Mouse (Mus musculus) urinary bladder, postnatal 25 days (tissue): ENCODE measurements at regions not wholly inside any gene's neighbourhood (a gene's known extent, or its start where the extent isn't known, plus 50 kb on each side); places are given as distances from the start of the nearest gene placed in this dataset.

ENCODE experiments used
- DNase-seq: peaks from one replicate; pipeline ENCODE4 v3.0.0; 2022; ENCODE audit warnings: low spot score

DNA sequence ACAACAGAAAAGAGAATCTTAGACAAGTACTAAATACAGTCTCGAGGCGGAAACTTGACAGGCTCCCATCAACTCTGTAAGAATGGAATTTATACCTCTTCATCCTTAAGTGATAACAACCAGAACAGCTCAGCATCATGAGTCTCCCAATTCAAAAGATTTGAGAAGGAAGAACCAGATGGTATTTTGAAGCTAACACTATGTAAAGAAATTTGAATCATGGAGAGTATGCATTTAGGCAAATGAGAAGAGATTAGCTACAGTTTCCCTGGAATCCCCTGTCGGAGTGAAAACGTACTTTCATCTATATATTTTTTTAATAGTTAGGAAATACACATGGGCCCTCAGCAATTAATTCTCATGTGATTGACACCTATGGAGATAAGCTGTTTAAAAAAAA lies 140.9 kb downstream of the Nrip1 start:
- DNase-seq: no peak

DNA sequence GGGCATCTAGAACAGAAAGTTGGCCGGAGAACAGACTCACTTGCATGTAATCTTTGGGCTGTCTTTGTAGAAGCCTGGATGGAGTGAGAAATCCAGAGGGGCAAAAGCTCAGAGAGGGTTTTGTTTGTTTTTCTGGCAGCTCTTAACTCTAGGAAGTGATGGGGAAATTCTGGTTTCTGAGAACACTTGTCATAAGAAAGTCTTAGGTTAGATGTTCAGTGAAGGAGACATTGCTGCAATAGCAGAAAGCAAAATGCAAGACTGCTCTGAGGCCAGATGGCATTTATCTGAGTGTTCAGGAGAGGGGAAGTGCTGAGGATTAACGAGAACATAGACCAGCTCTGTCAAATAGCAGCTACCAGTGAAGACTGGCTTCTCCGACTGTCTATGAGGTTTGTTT lies 141.5 kb downstream of the Nrip1 start:
- no peak for DNase-seq

DNA sequence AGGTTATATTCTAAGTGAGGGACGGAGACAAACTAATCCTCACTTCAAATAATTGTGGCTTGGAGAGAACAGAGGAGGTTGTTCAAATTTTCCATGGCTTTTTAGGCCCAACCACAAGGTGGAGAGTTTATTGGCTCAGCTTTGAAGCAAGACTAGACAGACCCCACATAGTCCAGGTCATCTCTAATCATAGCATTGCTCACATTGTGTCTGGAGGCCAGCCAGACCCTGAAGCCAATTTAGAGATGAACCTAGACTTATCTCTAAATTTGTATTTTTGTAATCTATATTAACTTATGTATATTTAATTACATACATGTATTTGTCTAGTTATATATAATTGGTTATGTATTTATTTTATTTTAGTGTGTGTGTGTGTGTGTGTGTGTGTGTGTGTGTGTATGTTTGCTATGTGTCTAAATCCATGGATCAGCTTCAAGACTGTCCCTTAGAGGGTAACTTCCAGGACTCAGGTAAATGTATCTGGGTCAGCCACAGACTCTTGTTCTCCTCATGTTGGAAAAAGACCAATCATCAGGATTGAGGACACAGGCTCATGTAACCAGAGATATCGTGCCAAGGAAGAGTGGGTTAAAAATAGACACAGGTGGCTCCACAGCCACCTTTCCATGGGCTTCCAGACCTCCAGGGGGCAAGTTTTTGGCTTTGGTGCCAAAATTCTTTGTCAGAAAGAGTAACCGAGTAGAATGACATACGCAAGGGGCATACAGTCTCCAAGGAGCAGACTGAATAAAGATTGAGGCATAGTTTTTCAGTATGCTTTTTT lies 142.9 kb downstream of the Nrip1 start:
- no peak for DNase-seq

DNA sequence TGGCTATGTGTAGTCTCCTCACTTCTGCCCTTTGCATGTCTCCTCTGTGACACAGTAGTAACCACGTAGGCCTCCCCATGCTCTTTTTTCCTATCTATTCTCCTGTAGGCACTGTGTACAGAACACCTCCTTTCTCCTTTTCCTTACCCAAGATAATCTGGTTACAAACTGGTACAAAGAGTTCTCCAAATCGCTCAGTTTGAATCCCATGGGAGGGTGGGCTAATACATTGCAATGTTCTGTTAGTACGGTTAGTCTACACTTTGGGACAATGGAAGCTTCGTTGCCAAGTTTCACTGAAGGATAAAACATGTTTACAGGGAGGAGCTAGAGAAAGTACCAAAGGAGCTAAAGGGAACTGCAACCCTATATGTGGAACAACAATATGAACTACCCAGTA lies 145.2 kb downstream of the Nrip1 start:
- no peak for DNase-seq

DNA sequence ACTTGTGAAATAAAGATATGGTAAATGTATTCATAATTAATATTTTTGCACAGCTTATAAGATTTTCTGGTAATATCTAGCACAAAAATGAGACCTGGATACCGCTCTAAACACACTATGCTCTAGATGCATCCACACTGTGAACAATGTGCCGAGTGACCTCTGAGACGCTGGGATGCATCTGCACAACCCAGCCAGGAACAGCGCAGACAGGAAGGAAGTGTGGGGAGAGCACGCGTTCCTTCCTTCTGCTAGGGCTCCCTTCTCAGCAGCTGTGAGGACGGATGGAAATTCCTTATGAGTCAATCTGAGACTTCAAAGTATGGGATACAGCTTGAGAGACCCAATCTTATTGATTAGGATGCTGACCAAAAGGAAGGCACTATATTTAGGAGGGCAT lies 147.2 kb downstream of the Nrip1 start:
- DNase-seq: no peak

DNA sequence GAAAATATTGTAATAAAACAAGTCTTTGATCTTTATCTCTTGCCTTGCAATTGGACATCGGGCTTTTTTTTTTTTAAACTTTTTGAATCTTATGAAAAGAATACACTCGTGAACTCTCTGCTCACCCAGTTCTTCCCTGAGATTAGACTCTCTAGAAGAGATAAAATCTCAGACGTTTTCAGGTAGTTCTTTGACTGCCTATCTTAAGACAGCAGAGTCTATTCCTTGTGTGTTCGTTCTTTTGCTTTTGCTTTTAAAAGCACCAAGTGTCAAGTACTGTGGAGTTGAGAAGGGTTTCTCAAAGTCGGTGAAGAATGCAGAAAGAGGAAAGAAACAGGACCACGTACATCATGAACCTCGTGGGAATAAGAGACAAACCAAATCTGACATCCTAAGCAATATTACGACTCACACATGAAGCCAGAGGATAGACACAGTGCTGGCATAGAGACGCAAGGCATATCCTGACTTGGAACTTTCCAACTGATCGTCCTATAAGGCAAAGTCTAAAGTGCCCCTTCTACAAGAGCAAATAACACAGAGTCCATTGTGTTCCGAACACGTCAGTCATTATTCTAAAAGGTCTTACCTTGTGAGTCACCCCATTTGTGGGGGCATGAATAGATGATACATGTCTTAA lies 147.9 kb downstream of the Nrip1 start:
- no peak for DNase-seq

DNA sequence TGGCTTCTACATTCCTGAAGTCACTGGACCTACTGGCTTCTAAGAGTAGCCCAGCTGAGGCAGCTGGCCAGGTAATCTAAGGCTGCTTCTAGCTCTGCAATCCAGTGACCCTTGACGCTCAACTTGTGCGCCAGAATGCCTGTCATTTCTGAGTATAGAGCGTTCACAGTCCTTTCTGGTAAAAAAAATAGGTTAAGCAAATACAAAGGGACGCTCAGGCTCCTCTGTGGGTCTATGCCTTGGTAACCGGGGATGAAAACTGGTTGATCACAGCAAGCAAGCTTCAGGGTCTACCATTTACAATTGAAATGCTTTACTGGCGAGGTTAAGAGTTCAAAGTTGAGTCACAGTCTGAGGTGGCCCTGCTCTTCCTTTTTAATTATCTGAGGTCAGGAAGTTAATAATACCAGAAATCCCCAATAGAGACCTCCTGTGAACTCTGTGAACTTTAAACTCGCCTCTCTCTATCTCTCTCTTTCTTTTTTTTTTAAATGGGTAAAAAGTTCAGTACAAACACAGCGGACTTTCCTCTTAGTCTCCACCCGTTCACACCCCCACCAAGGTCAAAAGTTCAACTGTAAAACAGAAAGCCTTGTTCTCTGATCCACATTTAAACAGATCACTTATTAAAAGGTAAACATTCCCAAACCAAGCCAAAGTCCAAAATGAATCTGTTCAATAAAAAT lies 148.6 kb downstream of the Nrip1 start:
- no peak for DNase-seq

DNA sequence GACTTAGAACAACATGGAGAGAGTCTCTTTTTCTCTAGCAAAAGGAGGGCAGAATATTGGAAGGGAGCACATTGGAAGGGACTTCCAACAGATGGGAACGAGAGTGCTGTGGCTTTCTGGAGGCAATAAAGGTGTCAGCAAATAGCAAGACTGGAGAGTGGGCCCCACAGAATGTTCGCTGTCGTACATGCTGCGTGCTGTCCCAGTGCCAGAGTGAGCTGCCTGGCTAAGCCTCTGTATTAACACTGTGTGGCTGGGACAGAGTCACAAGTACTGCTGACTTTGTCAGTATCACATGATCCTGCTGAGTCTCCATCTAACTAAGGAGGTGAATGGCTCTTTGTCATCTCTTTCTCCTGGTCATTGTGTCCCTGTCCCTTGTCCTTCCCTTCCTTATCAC lies 149.9 kb downstream of the Nrip1 start:
- no peak for DNase-seq

DNA sequence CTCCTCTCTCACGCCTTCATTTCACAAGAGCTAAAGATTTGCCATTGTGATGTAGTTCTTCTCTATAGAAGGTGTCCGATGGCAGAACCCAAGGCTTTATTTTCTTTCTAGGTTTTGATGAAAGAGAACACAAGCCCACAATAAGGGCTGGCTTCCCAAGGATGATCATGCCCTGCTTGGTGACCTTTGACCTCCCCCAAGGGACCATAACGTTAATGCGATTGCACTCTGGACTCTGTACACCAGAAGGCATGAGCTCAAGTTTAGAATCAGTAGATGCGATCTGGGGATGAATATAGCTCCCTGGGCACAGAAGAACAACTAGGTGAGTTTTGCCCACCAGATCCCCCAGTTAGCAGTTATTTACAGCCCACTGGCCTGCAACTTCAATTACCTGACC lies 150.7 kb downstream of the Nrip1 start:
- DNase-seq: no peak

DNA sequence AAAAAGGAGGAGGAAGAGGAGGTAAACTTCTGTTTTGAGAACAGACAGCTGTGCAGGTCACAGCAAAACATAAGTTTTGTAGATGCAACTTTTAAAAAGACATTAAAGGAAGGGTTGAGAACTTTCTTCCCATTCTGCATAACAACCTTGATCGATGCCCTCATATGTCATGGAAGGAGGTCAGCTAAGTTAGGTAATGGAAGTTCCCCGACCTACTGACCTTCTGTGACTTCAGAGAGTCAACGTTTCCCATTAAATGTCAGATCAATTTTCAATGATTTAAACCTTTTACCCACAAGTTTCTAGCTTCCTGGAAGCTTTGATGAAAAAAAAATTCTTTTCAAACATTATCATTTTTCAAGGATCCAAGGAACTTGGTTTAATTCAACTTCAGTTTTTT lies 153.2 kb downstream of the Nrip1 start:
- DNase-seq: no peak

DNA sequence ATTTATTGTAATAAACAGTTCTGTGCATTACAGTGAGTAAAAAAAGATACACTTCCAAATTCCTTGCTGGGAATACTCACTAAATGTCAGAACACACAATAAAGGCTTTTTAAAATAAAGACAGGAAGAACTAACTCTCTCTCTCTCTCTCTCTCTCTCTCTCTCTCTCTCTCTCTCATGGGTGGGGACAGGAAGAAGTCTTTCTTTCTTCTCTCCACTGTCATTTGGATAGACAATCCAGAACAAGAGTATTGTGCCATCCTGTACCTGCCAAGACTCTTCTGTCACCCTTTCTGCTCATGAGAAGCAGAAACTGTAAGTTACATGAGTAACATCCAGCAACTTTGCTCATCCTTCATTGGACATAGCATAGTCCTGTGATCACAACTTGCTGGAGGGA lies 154.4 kb downstream of the Nrip1 start:
- DNase-seq: no peak

DNA sequence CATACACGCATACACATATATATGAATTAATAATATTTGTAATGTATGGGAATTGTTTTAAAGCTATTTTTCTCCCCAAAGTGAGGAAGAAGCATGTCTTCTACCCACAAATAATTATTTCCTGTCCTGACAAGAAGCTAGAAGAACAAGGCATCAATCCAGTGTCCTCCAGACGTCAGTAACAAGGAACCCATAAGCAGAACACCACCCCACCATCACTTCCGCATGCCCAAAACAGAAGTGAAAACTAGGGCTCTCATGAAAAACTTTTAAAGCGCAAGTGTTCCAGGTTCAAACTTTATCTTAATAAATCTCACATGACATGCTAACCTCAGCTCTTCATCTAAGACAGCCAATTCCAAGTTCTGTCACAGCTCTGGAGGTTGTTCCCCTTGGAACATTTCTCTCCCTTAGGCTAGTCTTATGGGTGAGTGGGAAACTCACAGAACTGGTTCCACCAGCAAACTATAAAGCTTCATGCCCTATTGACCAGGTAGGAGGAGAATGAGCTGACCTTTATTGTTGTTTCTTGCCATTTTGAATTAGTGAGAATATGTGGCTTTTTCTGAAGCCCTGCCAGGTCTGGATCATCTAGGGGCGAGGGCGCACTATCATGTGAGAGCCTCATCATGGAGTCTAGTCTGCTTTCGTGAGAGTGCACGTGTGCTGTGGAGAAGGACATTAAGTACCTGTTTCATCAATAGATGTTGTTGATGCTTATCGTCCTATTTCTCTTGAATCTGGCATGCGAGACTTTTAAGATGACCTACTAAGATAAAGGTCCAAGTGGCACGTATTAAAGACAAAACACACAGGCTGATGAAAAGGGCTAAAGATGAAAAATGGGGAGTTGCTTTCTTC lies 155.1 kb downstream of the Nrip1 start:
- DNase-seq: no peak

DNA sequence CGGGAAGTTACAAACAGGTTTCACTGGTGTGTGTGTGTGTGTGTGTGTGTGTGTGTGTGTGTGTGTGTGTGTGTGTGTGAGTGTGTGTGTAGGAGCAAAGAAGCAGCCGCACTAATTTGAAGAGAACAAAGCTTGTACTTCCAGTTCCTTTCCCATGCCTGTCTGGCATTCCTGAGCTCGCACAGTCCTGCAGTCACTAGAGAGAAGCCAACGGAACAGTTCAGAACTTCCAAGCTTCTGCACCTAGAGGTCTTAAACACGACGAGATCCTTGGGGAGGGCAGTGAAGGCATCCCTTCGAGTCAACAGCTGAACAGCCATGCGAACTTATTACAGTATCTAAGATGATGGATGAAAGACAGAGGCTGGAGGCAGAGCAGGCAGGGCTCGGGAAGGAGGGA lies 157.4 kb downstream of the Nrip1 start:
- no peak for DNase-seq

DNA sequence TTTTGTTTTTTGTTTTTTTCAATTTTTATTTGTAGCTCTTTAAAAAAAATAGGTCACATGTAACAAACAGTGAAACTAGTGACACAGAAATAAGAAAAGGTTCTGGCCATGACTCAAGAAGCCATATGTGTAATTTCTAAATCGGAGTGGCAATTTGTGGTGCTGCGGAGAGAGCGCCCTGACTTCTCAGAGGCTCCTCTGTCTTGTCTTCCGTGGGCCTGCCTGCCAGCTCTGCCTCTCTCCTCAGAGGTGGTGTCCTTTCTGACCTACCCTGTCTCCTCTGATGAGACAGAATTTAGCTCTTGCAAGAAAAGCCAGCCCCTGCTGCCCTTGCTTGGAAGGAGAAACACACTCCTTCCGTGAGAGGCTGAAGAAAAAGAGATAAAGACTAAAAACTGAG lies 158.1 kb downstream of the Nrip1 start:
- no peak for DNase-seq

DNA sequence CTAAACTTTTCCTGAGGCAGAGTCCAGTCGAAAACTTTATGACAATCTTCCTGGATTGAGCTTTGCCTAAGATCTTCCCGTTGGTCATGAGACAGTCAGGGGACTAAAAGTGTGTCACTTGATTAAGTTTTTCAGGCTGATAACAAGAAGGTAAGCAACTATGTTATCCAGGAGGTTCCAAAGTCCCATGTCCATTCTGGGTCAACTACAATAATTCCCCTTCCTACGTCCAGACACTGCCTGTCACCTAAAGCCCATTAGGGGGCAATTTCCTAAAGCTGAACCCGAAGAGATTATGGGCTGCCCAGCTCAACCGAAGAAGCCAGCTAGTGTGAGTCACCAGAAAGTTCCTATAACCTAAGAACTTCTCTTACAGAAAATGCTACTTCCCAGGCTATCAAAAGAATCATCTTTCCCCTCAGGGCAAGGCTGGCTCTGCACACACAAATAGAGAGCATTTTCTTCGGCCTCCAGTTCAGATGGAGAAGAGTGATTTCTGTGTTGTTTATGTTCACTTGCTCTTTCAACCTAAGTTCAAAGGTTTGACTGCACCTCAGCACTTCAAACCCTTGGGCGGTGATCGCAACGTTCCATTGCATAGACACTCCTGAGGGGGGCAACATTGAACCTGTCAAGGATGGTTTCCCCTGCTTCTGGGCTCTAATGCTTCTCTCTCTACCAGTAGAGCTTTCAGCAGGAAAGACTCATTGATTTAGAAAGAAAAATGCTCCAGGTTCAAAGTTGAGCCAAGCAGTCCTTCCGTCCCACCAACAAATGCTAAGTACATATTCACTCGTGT lies 171.7 kb downstream of the Nrip1 start:
- no peak for DNase-seq

DNA sequence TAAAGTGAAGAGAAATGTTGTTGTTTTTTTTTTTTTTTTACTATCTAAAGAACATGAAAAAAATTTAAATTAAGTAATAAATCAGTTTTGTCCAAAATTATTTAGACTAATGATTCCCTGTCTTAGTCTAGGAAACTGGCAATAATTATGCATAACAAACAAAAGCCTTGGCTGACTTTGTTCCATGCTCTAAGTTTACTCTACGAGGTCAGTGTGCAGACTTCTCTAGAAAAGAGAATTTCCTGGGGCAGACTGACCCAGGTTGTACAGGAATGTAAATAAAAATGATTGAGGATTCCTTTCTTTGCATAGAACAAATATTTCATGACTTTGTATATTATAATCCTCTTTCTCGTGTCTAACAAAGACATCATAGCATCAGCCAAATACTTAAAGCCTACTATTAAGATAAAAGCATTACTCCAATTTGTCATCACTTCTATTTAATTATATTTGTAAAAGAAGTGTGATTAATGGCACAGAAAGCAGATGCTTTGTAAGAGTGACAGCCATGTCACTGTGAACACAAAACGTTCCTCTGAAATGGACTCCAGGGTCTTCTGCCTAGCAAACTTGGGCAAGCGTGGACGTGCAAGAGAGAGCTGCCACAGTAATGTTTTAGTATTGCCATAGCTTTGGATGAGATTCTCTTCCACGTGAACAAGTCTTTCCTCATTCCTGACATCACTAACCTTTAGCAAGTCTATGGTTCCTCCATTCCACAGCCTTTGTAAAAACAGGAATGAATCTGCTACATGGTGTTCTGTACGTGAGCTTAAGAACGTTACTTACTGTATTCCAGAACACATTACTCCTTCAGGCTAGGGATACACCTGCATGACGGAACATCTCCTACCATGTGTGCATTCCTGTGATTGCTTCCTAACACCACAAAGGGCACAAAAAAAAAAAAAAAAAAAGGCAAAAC lies 172.6 kb downstream of the Nrip1 start:
- no peak for DNase-seq

DNA sequence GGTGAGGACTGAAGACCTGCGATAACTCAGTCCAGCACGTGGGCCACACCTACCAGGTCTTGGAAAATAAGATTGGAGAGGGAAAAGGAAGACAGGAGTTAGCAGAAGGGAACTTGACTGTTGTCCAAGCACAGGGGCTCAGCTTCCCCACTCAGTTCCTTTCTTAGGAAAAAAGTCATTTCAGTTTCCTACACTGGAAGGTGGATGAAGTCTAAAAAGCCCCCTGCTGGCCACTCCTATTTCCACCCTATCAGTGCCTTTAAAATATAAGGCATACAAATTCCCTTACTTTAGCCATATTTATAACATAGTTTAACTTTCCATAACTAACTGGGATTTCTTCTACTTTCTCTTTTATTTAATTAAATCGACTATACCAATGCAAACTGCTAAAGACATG lies 173.4 kb downstream of the Nrip1 start:
- no peak for DNase-seq

DNA sequence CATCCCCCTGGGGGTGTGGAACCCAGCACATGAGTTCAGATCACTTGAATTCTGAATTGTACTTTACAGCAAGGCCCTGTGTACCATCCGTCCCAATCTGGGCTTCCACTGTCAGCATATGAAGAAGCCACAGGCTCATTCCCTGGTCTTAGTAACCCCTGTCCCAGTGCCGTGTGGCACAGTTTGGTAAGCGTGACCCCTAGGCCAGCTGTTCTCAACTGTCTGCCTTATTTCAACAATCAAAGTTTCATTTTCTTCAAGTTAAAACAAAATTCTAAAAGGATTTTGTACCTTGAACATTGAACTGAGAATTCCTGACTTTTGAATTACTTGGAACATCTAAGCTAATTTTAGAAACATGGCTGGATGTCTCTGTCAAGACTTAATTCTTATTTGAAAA lies 174.6 kb downstream of the Nrip1 start:
- DNase-seq: no peak

DNA sequence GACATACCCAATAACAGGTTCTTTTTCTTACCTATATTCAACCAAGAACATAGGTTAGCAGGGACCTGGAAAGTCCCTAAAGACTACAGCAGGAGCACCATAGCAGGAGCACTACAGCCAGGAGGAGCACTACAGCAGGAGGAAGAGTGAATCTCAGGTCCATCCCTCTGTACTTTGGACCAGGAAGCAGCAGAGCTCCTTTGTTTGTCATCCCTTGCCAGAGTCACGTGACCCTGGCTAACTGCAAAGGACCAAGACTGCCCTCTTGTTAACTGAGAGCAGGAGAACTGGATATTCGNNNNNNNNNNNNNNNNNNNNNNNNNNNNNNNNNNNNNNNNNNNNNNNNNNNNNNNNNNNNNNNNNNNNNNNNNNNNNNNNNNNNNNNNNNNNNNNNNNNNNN lies 172.2 kb upstream of the Samsn1 start:
- no peak for DNase-seq

DNA sequence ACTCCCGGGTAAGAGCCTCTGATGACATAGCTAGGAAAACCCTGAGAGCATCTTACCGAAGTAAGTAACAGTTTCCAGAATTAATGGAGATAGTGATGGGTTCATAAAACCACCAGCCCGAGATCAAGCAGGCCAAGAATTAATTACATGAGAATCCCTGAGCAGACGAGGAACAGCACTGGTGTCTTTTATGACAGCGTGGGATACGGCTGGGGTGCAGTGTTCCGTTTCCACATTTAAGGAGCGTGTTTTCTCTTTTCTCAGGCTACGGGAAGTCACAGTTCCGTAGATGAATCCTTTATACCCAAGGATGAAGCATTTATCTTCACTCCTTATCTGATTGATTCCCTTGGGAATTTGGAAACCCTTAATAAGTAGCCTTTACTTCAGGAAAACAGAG lies 169.1 kb upstream of the Samsn1 start:
- DNase-seq: no peak

DNA sequence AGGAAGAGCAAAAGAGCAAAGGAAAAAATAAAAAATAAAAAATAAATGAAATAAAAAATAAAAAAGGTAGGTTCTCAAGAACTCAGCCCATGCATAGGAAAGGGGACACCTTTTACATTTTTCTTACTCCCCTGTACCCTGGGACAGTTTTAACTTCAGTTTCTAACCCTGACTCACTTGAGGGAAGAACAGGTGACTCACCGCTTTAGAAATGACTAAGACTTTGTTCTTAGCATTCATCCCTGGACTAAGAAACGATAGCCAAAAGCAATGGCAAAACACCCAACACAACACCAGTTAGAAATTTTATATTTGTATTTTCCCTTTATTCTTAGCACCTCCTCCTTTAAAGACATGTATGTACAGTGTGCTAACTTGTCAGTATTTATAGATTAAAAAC lies 161.5 kb upstream of the Samsn1 start:
- DNase-seq: no peak
